Mouse (Mus musculus): Measurements from ENCODE around the gene Tppp3.

Tppp3 gene

DNA sequence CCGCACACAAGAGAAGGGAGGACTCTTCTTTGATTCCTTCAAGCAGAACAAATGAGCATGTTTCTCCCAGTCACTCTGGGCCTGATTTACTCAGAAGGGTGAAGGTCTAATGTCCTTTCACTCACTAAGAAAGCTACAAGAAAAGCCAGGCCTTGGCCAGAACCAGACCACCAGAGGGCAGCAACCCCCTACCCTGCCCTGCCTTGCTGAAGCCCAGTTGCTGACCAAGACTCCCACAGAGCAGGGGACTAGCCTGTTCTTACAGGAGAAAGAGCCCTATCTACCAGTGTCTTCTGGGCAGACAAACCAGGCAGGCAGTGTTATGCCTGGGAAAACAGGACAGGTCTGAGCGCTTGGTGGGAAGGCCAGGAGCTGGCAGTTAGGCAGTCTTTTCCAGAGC is 13.1 kb upstream of the Tppp3 start:
- no peak for DNase-seq (ENCODE audit: low read depth)

DNA sequence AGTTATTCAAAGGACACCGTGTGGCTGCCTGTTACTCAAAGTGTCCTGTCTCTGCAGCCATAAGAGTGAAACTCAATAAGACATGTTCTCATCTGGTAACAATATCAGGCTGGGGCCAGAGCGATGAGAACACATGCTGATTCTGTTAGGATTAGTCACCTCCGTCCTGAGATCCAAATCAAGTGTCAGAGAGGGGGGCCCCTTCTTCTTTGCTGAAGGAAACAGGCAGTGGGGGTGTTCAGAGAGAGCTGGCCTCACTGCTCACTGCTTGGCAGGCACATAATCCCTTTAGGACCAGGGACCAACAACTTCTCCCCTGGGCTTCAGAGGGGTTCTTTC is 12.7 kb upstream of the Tppp3 start:
- no peak for DNase-seq (ENCODE audit: low read depth)

DNA sequence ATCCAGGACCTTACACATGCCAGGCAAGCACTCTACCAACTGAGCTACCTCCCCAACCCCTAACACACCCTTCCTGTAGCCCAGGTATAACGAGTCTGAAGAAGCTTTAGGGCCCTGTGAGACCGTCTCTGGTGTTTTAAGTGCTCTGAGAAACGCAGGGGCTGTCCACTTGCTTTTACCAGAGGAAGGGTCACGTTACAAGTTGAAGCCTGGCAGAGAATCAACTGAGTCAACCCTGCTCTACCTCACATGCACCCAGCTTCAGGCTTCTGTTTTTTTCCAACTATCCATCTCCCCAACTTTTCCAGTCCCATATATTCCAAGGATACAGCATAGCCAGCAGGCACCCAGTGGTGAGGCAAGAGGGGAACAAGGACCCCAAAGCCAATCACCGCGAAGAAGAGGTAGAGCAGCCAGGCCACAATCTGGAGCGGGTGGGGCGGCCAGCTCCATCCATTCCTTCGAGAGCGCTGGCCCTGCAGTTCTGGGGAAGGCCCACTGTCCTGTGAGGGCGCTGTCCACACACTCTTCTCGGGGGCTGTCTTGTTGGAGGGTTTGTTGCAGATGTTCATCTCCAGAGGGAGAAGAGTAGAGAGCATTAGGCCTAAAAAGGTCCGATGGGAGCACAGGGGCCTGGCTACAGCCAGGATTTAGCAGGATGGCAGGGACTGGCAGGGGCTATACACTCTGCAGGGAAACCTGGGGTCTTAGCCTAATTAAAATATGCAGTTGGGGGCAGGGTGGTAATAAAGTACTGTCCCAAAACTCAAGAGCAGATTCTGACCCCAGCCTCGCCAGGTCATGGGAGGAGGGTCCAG is 12.1 kb upstream of the Tppp3 start:
- no peak for DNase-seq (ENCODE audit: low read depth)

DNA sequence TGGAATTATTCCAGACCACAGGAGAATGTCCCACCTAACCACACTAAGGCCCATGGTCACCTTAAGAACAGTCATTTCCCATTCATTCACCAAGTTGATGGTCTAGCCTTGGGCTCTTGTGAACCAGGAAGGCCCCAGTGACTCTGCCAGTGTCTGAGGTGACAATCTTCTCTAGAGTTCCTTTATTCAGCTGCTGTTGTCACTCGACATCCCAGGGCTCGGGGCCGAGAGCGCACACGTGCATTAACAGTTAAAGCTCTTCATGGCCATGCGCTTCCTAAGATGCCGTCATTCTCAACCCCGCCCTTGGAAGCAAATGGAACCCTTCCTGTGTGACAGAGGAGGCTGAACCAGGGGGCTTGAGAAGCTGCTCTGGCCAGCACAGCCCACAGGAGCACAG is 10.8 kb upstream of the Tppp3 start:
- DNase-seq (ENCODE audit: low read depth) = no peak

DNA sequence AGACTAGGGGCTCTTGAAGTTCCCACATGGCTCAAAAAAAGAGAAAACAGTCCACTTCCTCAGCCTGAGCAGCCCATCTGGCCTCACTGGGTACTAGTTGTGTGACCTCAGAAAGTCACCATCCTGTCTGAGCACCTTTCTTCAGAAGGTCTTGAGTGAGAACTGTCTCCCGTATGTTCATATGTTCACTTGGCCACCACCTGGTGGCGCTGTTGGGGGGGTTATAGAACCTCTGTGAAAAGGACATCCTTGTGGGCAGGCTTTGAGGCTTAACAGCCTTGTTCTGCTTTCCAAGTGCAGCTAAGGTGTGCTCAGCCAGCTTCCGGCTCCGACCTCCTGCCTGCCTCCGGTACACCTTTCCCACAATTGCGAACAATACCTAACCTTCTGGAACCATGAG is 10.1 kb upstream of the Tppp3 start:
- peak; percentile 30 for DNase-seq (ENCODE audit: low read depth)

DNA sequence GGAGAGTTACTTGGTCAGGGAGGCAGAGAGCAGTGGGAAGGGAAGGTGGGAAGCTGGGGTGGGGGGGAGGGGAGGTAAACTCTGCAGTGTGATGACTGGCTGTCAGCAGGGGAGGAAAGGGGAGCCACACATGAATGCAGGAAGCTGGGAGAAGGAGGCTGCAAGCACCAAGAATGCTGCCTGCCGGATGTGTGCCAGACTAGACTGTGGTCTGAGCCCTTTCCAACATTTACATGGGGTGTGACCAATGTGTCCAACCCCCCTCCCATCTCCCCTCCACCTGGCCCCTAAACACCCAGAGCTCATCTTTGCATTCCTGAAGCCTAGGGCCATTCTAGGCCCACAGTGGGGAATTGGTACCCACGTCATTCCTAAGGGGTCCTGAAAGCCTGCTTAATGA is 9.7 kb upstream of the Tppp3 start:
- no peak for DNase-seq (ENCODE audit: low read depth)

DNA sequence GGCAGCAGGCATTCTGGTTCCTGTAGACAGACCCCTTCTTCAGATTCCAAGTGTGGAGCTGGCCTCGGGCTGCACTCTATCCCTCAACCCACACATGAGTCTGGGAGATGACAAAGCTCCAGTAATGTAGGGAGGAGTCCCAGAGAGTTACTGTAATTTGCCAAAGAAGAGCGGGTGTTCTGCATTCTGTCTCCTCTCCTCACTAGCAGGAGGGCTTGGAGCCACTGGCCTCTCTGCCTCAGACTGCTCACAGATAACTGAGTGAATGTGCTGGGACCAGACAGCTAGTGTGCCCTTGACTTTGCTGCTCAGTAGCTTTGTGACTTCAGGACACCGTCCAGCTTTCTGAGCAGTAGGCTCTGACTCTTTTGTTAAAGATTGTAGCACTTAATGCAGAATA is 6.5 kb upstream of the Tppp3 start:
- DNase-seq (ENCODE audit: low read depth) = no peak

DNA sequence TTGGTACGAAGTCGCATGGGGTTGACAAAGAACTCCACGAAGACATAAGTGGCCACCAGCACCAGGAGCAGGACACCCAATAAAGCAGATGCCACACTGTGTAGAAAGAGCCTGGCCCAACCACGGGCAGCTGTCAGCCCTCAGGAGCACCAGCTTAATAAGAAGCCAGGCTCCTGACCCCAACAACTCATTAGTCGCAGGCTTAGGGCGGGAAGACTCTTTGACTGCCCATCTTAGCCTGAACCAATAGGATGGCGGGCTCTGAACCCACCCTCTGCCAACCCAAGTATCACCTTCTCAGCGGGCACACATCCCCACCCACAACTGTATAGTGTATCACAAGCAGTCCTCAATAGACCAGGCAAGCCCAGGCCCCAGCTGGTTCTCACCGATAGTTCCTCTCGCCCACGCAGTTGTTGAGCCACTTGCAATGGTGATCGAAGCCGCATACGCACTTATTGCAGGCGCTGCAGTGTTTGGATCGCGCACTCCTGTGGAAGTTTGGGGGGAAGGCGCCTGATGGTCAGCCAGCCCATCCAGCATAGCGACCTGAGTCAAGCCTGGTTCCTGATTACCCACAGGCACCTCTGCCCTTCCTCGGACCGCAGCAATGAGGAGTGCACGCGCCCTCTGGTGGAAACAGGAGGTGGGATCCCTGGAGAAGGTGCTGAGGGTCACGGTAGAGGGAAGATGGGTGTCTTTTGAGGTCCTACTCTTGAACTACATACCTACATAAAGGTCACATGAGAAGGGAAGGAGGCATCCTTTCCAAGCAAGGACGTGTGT is 5.5 kb upstream of the Tppp3 start:
- DNase-seq (ENCODE audit: low read depth) = no peak

DNA sequence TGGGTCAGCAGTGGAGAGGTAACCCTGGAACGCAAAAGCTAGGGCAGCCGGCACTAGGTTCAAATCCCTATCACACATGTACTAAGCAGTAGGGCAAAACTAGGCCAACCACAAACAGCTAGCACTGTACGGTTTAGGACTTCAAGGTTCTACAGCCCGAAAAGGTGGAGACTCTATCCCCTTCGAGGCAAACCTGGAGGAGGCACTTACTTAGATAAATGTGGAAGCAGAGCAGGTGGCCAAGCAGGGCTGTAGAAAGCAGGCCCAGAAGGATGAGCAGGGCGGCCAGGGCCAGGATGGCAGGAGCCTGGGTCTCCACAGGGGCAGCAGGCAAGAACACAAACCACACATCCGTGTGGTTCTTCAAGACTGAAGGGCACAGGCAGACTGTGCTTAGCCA is 4.8 kb upstream of the Tppp3 start:
- DNase-seq (ENCODE audit: low read depth) = no peak

DNA sequence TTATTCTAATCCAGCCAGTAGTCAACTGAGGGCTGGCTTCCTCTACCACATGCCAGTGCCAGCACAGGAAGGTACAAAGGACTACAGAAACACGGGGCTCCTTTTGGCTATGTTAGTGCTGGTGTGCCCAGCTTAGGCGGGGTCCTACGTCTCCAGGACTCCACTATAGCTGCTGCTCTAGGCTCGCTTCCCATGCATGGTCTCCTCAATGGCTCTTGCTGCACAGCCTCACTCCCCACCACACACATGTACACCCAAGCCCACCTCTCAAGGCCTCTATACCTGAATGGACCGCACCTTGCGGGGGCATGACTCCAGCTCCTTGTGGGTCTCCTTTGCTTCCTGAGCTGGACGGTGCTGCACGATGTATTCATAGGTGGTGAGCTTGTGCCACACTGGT is 4.4 kb upstream of the Tppp3 start:
- DNase-seq (ENCODE audit: low read depth) = no peak

DNA sequence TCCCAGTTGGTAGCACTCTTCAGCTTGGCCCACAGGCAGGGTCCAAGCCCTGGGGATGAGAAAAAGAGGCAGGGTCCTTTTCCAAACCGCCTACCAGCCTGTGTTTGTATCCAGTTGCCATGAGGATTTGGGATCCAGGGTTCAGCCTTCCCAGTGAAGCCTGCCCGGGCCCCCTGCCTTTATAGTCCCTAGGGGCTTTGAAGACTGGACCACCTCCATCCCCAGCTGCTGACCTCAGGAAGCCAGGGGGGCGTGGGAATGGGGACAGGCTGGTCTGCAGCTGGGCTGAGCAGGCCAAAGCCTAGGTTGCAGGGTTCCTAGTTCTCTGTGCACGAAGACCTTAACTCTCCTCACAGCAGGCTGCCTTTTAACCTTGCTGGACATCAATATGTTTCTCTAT is 3.9 kb upstream of the Tppp3 start:
- no peak for DNase-seq (ENCODE audit: low read depth)

DNA sequence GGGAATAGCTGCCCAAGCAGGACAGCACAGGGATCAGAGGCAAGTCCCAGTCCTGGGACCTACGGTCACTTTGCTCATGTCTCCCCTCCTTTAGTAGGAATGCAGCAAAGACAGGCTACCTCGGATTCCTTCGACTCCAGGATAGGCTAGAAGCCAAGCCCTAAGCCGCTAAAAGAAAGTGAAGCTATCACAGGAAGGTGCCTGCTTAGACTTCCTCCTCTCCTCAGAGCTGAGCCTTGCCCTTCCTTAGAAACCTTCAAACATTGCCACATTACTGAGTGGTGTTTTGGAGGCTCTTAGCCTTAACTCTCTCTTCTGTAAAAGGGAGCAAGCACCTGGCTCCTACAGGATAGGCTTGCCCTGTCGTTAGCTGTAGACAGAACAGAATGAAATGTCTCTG is 3.4 kb upstream of the Tppp3 start:
- no peak for DNase-seq (ENCODE audit: low read depth)

DNA sequence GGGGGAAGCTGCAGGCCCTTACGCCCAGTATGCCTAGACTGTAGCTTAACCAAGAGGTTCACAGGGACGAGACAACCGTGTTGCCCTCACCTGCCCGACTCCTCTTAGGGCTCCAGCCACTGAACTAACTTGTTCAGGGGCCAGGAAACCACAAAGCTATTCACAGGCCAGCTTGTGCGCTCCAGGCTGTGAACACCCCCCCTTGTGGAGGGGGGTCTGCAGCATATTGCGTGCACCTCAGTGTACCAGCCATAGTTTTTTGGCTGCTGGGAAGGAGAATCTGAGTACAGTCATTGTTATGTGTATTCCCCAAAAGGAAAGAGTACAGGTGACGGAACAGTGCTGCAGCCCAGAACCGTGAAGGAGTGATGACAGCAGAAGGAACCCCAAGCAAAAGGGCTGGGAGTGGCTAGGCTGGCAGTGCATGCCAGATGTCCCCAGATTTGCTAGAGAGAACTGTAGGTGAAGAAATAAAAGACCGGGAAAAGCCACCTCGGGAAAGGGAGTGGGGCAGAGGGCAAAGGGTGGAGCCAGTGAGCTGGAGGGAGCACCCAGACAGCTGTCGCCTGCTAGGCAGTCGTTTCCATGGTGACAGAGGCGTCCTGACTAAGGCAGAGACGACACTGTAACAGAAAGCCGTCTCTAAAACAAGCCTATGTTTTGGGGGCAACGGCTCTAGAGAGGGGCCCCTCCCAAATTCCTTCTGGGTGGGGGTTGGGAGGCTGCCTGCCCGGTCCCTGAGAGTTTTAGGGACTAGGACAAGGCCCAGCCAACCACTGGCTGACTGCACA is 2.7 kb upstream of the Tppp3 start:
- DNase-seq (ENCODE audit: low read depth) = no peak

DNA sequence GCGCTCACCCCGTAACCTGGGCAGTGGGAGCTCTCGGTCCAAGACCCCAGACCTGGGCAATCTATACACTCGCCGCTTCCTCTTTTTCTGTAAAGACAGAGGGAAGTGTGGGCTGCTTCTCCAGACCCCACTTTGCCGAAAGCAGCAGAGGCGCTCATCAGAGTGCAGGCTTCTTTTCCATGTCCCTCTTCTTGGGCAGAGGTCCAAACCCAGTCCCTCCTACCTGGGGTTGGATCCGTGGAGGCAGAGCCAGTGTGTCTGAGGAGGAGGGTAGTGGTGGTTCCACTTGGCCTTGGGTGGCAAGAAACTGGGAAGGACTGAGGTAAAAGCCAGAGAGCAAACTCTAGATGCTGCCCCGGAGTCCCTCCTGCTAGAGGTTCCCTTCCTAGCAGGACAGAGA is 1.7 kb upstream of the Tppp3 start:
- no peak for DNase-seq (ENCODE audit: low read depth)

DNA sequence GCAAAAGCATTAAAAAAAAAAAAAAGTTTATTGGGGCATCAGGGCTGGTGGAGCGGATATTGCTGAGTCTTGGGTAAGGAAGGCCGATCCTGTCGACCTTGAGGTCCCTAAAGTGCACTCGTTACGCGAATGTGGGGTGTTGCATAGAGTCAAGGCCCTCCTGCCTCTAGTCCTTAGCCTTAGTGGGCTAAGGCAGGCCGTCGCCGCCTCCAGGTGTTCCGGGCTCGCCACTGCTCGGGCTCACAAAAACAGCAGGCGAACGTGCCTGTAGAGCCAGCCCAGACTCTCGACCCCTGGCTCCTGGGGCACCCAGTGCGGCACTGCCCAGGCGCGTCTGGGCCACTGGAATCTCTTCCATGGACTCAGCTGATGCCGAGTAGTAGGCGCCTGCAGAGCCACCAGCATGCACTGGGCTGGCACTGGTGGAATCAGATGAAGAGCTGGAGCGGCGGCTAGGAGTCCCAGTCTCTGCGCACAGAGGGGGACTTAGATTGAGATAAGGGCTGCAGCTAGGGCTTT is 1.1 kb upstream of the Tppp3 start:
- DNase-seq (ENCODE audit: low read depth) = no peak

DNA sequence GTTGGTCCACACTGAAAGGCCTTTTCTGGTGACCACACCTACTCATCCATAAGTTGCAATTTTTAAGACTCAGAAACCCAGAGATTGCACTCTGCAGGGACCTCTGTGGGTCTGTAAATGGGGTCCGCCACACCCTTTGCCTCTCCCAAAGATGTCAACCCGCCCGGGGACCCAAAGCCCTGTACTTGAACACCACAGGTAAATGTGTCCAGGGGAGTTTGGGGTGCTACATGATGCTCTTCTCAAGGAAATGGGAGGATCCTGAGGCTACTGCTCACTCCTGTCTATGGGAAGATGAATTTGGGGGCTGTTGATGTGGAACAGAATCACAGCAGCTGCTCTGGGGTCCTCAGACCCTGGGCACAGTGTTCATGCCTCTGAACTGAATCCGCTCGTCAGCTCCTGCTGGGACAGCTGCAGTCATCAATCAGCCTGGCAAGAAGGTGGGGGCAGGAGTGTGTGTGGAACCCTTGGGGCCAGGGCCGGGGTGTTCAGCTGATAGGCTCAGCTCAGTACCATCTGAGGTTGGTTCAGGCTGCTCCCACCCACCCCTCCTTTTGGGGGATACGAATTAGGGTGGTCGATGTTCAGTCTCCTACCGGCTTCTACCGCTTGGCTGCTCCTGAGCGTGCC is 529 bp downstream of the Tppp3 start:
- no peak for DNase-seq (ENCODE audit: low read depth)

DNA sequence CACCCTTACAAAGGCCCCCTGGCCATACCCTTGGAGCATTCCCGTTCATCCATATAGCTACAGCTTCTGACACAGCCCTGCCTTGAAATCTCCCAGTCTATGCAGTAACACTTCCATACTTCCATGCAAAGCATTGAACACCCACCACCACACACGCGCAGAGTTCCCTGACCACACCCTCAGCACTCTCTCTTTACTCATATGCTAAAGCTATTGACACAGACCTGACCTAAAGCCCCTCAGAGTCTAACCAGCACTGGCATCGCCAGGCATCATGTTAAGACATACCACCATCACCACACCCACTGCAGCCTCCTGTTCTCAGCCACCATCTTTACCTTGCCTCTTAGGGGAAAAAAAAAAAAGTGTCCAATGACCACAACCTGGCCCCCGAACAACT is 1.1 kb downstream of the Tppp3 start:
- DNase-seq (ENCODE audit: low read depth) = no peak

DNA sequence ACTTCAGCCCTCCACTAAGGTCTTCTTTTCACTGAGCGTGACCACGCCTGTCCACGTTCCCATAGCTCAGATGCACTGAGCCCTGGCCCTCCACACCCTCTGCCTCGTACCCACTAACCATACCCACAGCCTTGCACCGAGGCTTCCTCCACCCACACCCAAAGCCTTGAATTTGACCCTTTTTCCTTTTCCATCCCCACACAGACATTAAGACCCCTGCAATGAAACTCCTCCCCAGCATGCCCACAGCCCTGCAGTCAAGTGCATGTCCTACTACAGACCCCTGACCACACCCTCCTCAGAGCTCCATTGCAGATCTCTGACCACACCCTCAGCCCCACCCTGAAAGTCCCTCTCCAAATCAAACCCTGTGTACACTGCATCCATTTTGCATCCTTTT is 1.5 kb downstream of the Tppp3 start:
- DNase-seq (ENCODE audit: low read depth) = no peak

DNA sequence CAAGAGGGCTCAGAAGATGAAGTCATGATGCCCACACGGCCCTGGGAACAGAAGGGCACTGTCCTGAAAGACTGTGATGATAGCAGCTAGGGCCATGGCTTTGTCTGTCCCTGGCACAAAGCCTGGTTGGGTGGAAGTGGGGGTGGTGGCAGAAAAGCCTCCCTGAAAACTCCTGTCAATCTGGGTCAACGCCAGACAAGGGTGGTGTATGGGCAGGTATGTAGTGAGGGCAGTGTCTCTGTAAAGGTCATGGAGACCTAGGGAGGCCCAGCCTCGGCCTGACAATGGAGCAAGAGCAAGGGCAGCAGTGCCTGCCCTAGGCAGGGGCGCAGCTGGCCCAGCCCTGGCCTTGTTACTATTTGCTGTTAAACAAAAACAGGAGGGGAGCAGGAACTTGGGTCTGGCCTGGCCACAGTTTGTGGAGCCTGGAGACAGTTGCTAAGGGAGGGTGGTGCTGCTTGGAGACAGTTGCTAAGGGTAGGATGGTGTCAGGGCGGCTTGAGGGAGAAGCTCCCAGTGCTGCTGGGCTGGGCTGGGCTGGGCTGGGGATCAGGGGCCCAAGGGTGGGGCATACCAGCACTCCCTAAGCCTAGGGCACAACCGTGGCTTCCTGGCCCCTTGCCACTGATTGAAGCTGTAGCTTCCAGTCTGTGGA is 2.2 kb downstream of the Tppp3 start:
- no peak for DNase-seq (ENCODE audit: low read depth)

DNA sequence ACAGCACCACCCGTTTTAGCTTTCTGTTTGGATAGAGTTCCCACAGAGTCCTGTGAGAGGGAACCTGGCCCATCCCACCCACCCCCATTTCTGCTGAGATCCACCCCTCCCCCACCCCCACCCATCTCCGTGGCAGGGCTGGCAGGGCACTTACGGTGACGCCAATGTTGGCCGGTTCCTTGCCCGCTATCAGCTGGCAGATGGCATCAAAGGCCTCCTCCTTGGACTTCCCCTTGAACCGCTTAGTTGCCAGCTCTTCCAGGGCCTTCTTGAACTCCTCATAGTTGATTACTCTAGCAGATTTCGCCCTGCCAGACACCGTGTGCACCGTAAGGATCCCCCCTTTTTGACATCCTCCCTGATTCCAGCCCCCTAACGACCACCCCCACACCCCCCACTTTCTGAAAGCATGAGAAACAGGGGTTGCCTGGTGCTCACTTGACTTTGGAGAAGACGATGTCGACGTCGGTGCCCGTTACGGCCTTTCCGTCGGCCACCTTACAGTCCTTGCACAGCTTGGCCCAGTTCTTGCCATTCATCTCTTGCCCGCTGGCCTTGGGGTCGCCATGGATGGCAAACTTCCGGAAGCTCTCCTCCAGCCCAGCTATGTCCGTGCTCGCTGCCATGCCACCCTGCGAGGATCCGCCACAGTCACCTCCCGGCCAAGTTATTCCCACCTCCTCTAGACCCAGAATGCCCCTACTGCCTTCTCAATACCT is 3.2 kb downstream of the Tppp3 start:
- DNase-seq (ENCODE audit: low read depth) = no peak

DNA sequence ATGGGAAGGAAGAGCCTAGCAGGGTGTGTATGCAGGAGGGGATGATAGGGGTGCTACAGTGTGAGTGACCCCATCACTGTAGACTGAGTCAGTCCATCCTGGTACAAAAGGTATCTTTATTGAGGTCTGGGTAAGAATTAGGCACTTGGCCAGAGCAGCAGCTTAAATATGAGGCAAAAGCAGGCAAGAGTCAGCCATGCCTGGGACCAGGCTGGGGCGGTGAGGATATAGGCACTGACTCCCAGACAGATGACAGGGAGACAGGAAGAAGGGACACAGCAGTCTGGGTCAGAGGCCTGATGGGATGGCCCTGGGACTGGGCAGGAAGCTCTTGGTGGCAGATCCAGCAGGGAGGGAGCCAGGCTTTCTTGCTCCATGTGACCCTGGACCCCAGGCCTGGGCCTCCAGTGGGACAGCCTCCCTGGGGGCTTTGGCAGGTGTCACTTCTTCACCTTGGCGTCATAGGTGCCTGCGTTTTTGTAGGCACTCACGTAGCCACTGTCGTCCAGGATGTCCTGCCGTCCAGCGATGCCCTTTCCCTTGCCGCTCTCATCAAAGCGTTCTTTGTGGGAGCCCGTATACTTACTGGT is 3.8 kb downstream of the Tppp3 start:
- DNase-seq (ENCODE audit: low read depth) = no peak

Measured in naive thymus-derived CD4-positive, alpha-beta T cell, adult 2 months (primary cell).